Mouse (Mus musculus) thymus, postnatal 4 days (tissue): ENCODE results near the gene Rab4b.

Source experiments
- DNase-seq: peaks from one replicate; pipeline ENCODE4 v3.0.0; 2021

The Rab4b gene

GRCm38 (mm10) chr7:27158171-27158570, 20.5 kb downstream of the Rab4b start:
- no peak for DNase-seq

GRCm38 (mm10) chr7:27156005-27156404, 22.7 kb downstream of the Rab4b start:
- DNase-seq: no peak

GRCm38 (mm10) chr7:27153205-27153764, 25.4 kb downstream of the Rab4b start, which contains the start of gene Cyp2t4:
Gene Cyp2t4, plus strand, starts transcription at chr7:27153714.
- DNase-seq: no peak

DNA sequence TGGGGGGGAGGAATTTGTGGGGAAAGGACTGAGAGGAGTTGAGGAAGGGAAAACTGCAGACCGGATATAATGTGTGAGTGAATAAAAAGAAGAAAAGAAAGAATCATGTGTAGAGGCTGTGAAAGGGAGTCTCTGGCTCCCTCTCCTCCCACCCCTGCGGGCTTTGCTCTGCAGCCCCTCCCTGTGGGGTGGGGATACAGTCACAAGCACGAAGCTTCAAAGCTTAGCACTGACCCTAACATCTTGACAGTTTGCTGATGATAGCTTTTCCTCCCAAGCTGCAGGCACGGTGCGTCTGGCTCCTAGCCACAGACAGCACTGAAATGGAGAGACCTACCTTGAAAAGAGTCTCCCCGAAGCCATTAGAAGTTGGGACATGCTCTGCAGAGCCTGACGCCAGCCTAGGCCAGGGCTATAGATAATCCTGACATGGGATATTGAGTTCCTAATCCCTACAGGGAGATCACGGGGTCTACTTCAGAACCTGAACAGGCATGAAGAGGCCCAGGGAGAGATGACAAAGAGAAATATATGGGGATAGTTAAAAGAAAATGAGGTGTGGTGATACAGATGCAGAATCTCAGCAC, 42.2 kb downstream of the Rab4b start:
- no peak for DNase-seq

- DNase-seq: no peak
These were observed 44.9 kb downstream of the Rab4b start for GRCm38 (mm10) chr7:27133757-27134156.

DNA sequence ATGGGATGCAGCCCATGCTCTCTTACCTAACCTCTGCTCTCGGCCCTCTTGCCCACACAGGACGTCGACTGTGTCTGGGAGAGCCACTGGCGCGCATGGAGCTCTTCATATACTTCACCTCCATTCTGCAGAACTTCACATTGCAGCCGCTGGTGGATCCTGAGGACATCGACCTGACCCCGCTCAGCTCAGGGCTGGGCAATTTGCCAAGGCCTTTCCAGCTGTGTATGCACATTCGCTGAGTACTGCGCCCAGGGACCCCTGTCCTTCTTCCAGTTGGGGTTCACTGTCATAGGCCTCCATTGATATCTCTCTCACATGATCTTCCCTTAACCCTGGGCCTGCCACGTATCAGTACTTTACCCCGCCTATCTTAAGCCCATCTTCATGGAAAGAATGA, 45.5 kb downstream of the Rab4b start:
- no peak for DNase-seq

GRCm38 (mm10) chr7:27132588-27132987, 46.1 kb downstream of the Rab4b start:
- DNase-seq: peak; percentile 69

DNA sequence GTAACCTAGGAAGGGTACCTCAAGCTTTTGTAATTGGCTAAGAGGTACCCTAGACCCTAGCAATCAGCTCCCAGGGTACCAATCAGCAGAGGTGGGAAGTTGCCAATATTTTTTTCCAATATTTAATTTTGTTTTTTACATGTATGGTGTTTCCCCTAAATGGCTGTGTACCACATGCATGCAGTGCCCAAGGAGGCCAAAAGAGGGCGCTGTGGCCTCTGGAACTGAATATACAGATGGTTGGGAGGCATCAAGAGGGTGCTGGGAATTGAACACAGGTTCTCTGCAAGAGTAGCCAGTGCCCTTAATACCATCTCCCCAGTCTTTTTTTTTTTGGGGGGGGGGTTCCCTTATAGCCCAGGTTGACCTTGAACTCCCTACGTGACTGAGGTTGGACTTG, 47.3 kb downstream of the Rab4b start:
- DNase-seq: no peak

DNA sequence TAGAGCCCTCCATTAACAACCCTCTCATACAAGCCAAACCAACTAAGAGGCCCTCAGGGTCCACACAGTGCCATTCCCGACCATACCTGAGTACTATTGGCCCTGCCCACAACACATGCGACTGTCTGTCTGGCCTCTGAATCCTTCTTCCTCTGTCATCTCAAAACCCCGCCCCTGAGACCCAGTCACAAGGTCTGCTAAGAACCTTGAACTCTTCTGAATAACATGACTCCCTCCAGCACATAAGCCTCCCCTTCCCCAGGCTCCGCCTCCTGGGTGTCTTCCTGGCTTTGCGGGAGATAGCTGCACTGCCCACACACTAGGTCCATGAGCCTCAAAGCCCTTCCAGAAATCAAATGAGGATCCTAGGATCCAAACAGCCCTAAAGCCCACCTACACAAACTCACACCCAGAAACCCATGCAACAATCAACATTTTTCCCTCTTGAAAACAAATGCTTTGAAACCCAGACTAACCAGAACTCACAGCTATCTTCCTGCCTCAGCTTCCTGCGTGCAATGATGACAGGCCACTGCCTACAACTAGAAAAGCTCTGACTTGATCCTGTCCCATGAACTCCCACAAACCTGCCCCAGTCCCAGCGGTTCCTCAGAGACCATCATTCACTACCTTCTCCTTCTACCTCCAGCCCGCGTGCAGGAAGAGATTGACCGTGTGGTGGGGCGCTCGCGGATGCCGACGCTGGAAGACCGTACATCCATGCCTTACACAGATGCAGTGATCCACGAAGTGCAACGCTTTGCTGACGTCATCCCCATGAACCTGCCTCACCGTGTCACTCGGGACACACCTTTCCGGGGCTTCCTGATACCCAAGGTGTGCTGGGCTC, 48.0 kb downstream of the Rab4b start:
- DNase-seq: no peak

- DNase-seq: no peak
These were observed 48.9 kb downstream of the Rab4b start for GRCm38 (mm10) chr7:27129811-27130210.

- DNase-seq: no peak
These were observed 49.8 kb downstream of the Rab4b start for GRCm38 (mm10) chr7:27128946-27129345.

DNA sequence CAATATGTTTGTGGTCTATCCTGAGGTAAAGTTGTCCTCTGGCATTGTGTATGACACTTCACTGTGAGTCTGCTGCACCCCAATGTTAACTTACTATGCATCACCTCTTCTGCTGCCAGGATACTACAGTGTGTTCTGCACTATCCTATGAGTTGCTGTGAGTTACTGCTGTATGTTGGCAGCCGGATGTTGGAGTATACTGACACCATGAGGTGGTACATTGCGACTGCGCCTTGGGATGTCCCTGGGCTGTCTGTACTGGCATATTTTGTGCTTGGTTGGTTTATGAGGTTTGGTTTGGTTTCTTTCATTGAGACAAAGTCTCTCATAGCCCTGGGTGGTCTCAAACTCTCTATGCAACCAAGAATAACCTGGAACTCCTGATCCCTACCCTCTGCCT, 50.5 kb downstream of the Rab4b start:
- peak; percentile 52 for DNase-seq

DNA sequence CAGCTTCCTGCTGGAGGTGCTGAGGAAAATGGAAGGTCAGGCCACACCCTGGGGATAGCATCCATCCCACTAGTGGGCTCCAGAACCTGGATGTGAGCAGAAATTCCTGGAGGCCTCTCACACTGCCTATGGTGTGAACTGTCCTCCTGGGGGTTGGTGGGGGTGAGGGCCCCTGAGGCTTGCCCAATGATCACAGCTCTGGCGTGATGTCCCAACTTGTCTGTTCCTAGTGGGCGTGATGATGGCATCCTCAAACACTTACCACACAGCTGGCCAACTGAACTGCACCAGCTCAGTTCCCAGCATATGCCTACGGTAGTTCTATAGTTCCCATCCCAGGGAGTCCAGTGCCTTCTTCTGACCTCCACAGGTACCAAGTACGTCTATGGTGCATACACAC, 53.7 kb downstream of the Rab4b start:
- DNase-seq: no peak

DNA sequence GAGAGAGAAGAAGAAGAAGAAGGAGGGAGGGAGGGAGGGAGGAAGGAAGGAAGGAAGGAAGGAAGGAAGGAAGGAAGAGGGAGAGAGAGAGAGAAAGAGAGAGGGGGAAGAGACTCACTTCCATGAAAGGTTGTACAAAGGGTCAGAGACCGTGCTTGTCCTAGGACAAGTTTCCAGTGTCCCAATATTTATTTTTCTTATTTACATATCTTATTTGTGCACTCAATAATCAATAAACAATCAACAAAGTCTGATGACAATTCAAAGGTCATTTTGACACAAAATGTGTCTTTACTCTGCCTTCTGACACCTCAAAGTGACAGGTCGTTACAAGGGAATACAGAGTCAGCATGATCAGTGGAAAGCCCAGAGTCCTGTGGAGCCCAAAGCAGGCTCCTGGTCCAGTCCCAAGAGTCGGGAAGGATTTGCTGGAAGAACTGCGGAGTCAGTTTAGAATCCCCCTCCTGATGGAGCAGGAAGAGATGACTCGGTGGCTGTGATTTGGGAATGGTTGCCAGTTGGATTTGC, 54.3 kb downstream of the Rab4b start:
- no peak for DNase-seq

GRCm38 (mm10) chr7:27119676-27120075, 59.0 kb downstream of the Rab4b start, which contains the start of gene Cyp2f2:
Gene Cyp2f2, plus strand, starts transcription at chr7:27119909.
- no peak for DNase-seq
